Mouse (Mus musculus) CH12.LX (cell line): ENCODE measurements around the gene Zbtb46.

Experiments
- CHD2 ChIP-seq: IDR thresholded peaks from 2 replicates; pipeline ENCODE4 v1.6.1; 2011; ENCODE audit warnings: low read length, improper control_type of control experiment
- E2F4 ChIP-seq: IDR thresholded peaks from 2 replicates; pipeline ENCODE4 v1.6.1; 2011; ENCODE audit warnings: low read depth, low read length, improper control_type of control experiment; ENCODE audit not compliant: insufficient replicate concordance
- EP300 ChIP-seq: IDR thresholded peaks from 2 replicates; pipeline ENCODE4 v1.6.1; 2011; ENCODE audit warnings: low read length, improper control_type of control experiment
- IRF4 ChIP-seq: IDR thresholded peaks from 2 replicates; pipeline ENCODE4 v1.6.1; 2014; ENCODE audit warnings: low read depth, mild to moderate bottlenecking, inconsistent platforms, low read length, improper control_type of control experiment
- KAT2A ChIP-seq: IDR thresholded peaks from 2 replicates; pipeline ENCODE4 v1.6.1; 2012; ENCODE audit warnings: low read length, improper control_type of control experiment, inconsistent platforms; ENCODE audit not compliant: insufficient replicate concordance
- PAX5 ChIP-seq: IDR thresholded peaks from 2 replicates; pipeline ENCODE4 v1.6.1; 2012; ENCODE audit warnings: low read length, inconsistent platforms, mixed read lengths
- POLR2A ChIP-seq: IDR thresholded peaks from 2 replicates; pipeline ENCODE4 v1.6.1; 2011; ENCODE audit warnings: low read depth, mild to moderate bottlenecking, improper control_type of control experiment, low read length
- RCOR1 ChIP-seq: conservative IDR thresholded peaks from 2 replicates; pipeline ENCODE4 v1.6.1; 2012; ENCODE audit warnings: low read depth, mild to moderate bottlenecking, inconsistent platforms, low read length, improper control_type of control experiment

DNA sequence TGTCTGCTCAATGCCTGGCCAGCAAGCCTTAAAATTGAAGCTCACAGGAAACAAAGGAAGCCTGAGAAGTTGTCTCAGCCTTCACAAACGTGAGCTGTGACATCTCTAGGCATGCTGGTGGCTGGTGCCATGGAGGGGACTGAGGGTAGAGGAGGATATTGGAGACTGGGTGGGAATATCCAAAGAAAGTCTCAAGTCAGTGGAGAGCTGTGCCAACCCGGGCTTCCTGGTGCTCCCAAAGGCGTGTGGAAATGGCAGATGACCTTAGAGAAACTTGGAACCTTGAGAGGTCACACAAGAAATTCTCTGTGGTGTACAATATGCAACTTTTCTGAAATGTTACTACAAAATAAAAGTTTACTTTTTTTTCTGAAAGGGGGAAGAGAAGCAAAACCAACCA, 6.2 kb upstream of the Zbtb46 start:
- no peak for TF ChIP-seq IRF4
- no peak for TF ChIP-seq POLR2A
- no peak for TF ChIP-seq EP300
- TF ChIP-seq E2F4, result no peak
- TF ChIP-seq CHD2, result no peak
- TF ChIP-seq KAT2A, result no peak
- no peak for TF ChIP-seq RCOR1
- TF ChIP-seq PAX5, result no peak
